Mouse (Mus musculus) CH12.LX (cell line): Measurements from ENCODE around the gene Myo16. TPM values are rescaled to one million over a fixed set of nuclear protein-coding genes. Genes with fewer than 3 reads are reported as not detected.

Source experiments
- DNase-seq: peaks from one replicate; pipeline ENCODE4 v3.0.0-alpha.2; 2013; ENCODE audit errors: extremely low read depth
- H3K27ac ChIP-seq: 2 replicates; pipeline ENCODE4 v1.5.1; 2012; ENCODE audit warnings: low read depth, mild to moderate bottlenecking, control low read depth, moderate library complexity; ENCODE audit not compliant: insufficient read depth
- H3K27me3 ChIP-seq: replicated peaks from 2 replicates; pipeline ENCODE3; 2012; ENCODE audit warnings: inconsistent platforms
- H3K36me3 ChIP-seq, 2 experiments: replicated peaks in 1 of 2; 2 replicates each; pipeline versions ENCODE3 to v1.6.1; 2012; ENCODE audit warnings: inconsistent platforms in 1 of 2, low read length in 1 of 2, mild to moderate bottlenecking in 1 of 2, mixed read lengths in 1 of 2, moderate library complexity in 1 of 2; ENCODE audit not compliant: control insufficient read depth in 1 of 2, insufficient read depth in 1 of 2
- H3K4me1 ChIP-seq, 2 experiments: 2 replicates each; pipeline ENCODE4 v1.6.1; 2012; ENCODE audit warnings: inconsistent platforms in 1 of 2, moderate library complexity in 1 of 2; ENCODE audit not compliant: insufficient read depth in 2 of 2, control insufficient read depth in 1 of 2
- H3K4me2 ChIP-seq: 2 replicates; pipeline ENCODE4 v1.6.1; 2012; ENCODE audit warnings: low read depth, mild to moderate bottlenecking, control low read depth; ENCODE audit not compliant: poor library complexity, insufficient read depth, severe bottlenecking
- H3K4me3 ChIP-seq, 3 experiments: fragments of 150-350 bp in 1 of 3; sonication (generic) in 1 of 3; replicated peaks in 1 of 3; 2 replicates each; pipeline versions ENCODE3 to v1.5.1; 2011 to 2012; ENCODE audit warnings: low read depth in 2 of 3, low read length in 2 of 3, mild to moderate bottlenecking in 2 of 3, moderate library complexity in 2 of 3, control low read depth in 1 of 3, improper control_type of control experiment in 1 of 3, inconsistent platforms in 1 of 3, mixed read lengths in 1 of 3; ENCODE audit not compliant: poor library complexity in 1 of 3
- H3K79me2 ChIP-seq: replicated peaks from 2 replicates; pipeline ENCODE4 v1.6.1; 2012; ENCODE audit warnings: mild to moderate bottlenecking, moderate library complexity; ENCODE audit not compliant: control insufficient read depth, poor library complexity, insufficient read depth, severe bottlenecking; ENCODE audit errors: extremely low read depth
- H3K9ac ChIP-seq: 2 replicates; pipeline ENCODE4 v1.6.1; 2012; ENCODE audit warnings: low read depth, mild to moderate bottlenecking, control low read depth, moderate library complexity; ENCODE audit not compliant: insufficient read depth
- H3K9me3 ChIP-seq: replicated peaks from 2 replicates; pipeline ENCODE3; 2012; ENCODE audit warnings: low read length, inconsistent platforms, mixed read lengths
- BHLHE40 ChIP-seq: IDR thresholded peaks from 2 replicates; pipeline ENCODE4 v1.6.1; 2011; ENCODE audit warnings: mild to moderate bottlenecking, low read depth, low read length, improper control_type of control experiment
- CHD1 ChIP-seq: IDR thresholded peaks from 2 replicates; pipeline ENCODE4 v1.6.1; 2012; ENCODE audit warnings: low read depth, low read length, improper control_type of control experiment, inconsistent platforms
- CHD2 ChIP-seq: IDR thresholded peaks from 2 replicates; pipeline ENCODE4 v1.6.1; 2011; ENCODE audit warnings: low read length, improper control_type of control experiment
- CTCF ChIP-seq, 2 experiments: IDR thresholded peaks in 1 of 2; conservative IDR thresholded peaks in 1 of 2; 2 replicates each; pipeline ENCODE4 v1.5.1; 2011 to 2012; ENCODE audit warnings: low read depth in 2 of 2, low read length in 2 of 2, improper control_type of control experiment in 1 of 2, inconsistent platforms in 1 of 2, mild to moderate bottlenecking in 1 of 2, moderate library complexity in 1 of 2
- JUN ChIP-seq: IDR thresholded peaks from 2 replicates; pipeline ENCODE4 v1.6.1; 2011; ENCODE audit warnings: low read depth, mild to moderate bottlenecking, low read length, improper control_type of control experiment, moderate library complexity; ENCODE audit not compliant: insufficient read depth
- JUND ChIP-seq: conservative IDR thresholded peaks from 2 replicates; pipeline ENCODE4 v1.6.1; 2011; ENCODE audit warnings: low read depth, low read length, improper control_type of control experiment
- MAFK ChIP-seq: IDR thresholded peaks from 2 replicates; pipeline ENCODE4 v1.6.1; 2011; ENCODE audit warnings: low read length, improper control_type of control experiment; ENCODE audit not compliant: insufficient replicate concordance
- MAZ ChIP-seq: IDR thresholded peaks from 2 replicates; pipeline ENCODE4 v1.6.1; 2012; ENCODE audit warnings: low read depth, mild to moderate bottlenecking, inconsistent platforms, low read length, improper control_type of control experiment, moderate library complexity
- MEF2A ChIP-seq: IDR thresholded peaks from 2 replicates; pipeline ENCODE4 v1.6.1; 2014; ENCODE audit warnings: low read depth, mild to moderate bottlenecking, inconsistent platforms, low read length, improper control_type of control experiment, borderline replicate concordance
- NELFE ChIP-seq: IDR thresholded peaks from 2 replicates; pipeline ENCODE4 v1.6.1; 2011; ENCODE audit warnings: low read depth, low read length, improper control_type of control experiment
- RAD21 ChIP-seq: IDR thresholded peaks from 2 replicates; pipeline ENCODE4 v1.6.1; 2011; ENCODE audit warnings: low read depth, mild to moderate bottlenecking, low read length, improper control_type of control experiment, moderate library complexity
- RCOR1 ChIP-seq: conservative IDR thresholded peaks from 2 replicates; pipeline ENCODE4 v1.6.1; 2012; ENCODE audit warnings: low read depth, mild to moderate bottlenecking, inconsistent platforms, low read length, improper control_type of control experiment
- SMC3 ChIP-seq: IDR thresholded peaks from 2 replicates; pipeline ENCODE4 v1.6.1; 2011; ENCODE audit warnings: low read depth, low read length, improper control_type of control experiment
- TBP ChIP-seq: conservative IDR thresholded peaks from 2 replicates; pipeline ENCODE4 v1.6.1; 2011; ENCODE audit warnings: low read depth, low read length, improper control_type of control experiment
- TCF12 ChIP-seq: IDR thresholded peaks from 2 replicates; pipeline ENCODE4 v1.6.1; 2014; ENCODE audit warnings: low read depth, mild to moderate bottlenecking, inconsistent platforms, low read length, improper control_type of control experiment
- USF1 ChIP-seq: IDR thresholded peaks from 2 replicates; pipeline ENCODE4 v1.6.1; 2014; ENCODE audit warnings: low read depth, mild to moderate bottlenecking, inconsistent platforms, low read length, improper control_type of control experiment
- USF2 ChIP-seq: conservative IDR thresholded peaks from 2 replicates; pipeline ENCODE4 v1.6.1; 2011; ENCODE audit warnings: low read depth, low read length, improper control_type of control experiment
- ZMIZ1 ChIP-seq: IDR thresholded peaks from 2 replicates; pipeline ENCODE4 v1.6.1; 2012; ENCODE audit warnings: low read depth, mild to moderate bottlenecking, inconsistent platforms, low read length, improper control_type of control experiment
- ZNF384 ChIP-seq: IDR thresholded peaks from 2 replicates; pipeline ENCODE4 v1.6.1; 2012; ENCODE audit warnings: low read depth, low read length, improper control_type of control experiment, inconsistent platforms
- dilution Hi-C: fragments of 300-500 bp; cut with MboI; formaldehyde crosslinking; loops from 2 replicates; pipeline ENCODE4 v1.14.3; 2020; ENCODE audit warnings: low sequenced_read_pairs; ENCODE audit not compliant: extremely low pct_unique_long_range_greater_than_20kb, extremely low pct_ligation_motif_present
- in situ Hi-C: fragments of 300-500 bp; cut with MboI; formaldehyde crosslinking; loops from 3 replicates; pipeline ENCODE4 v1.14.3; 2019; ENCODE audit warnings: low sequenced_read_pairs, low pct_ligation_motif_present, low pct_unique_long_range_greater_than_20kb, mixed read lengths
- polyA plus RNA-seq: library from polyadenylated mRNA; unstranded; fragments of >175 nt; gene quantifications from 2 replicates; pipeline ENCODE4 v1.2.1, GENCODE M21; 2012; ENCODE audit warnings: low read depth; ENCODE audit not compliant: insufficient read length
- total RNA-seq, 2 experiments: library from RNA; depleted of rRNA; stranded (reverse); fragments of 300-350 nt in 1 of 2; fragments of >200 nt in 1 of 2; gene quantifications; 2 replicates each; pipeline ENCODE4 v1.2.3; 2012 to 2014

Myo16 gene
- total and polyA plus RNA-seq, 3 experiments, result not detected

DNA sequence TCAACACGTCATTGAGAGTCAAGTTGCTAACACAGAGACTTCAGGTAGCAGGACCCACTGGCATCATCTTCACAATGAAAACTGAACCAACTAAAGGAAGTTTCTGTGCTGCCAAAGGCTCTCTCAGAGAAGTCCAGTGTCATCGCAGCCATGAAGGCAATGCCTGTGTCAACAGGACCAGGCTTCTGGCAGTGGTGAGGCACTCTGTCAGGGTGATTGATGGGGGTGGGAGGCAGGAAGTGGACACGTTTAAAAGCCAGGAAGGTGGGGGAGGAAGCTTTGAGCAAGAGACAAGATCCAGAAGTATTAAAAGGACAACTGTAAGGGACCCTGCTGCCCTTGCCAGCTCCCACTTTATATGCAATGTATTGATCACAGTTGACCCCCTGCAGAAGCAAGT is 314.8 kb downstream of the Myo16 start:
- Histone ChIP-seq H3K27ac (no peak overlapping the region), H3K9ac (no peak overlapping the region), H3K4me2 (no peak overlapping the region), H3K79me2 (no peaks in the 10 kb centered on the region), H3K36me3 (no peaks in the 10 kb centered on the region), H3K4me3 (no peak overlapping the region), H3K4me1 (no peaks in the 10 kb centered on the region), H3K27me3 (no peaks in the 10 kb centered on the region), H3K9me3 (no peaks in the 10 kb centered on the region)
- no peak for TF ChIP-seq CHD2
- no peak for TF ChIP-seq MAZ
- no peak for TF ChIP-seq CHD1
- no peak for TF ChIP-seq TCF12
- TF ChIP-seq ZMIZ1, result no peak
- no peak for TF ChIP-seq USF1
- no peak for TF ChIP-seq NELFE
- no peak for TF ChIP-seq MAFK
- no peak for TF ChIP-seq BHLHE40
- TF ChIP-seq JUN, result no peak
- no peak for TF ChIP-seq ZNF384
- in situ Hi-C loops, result no loop called here
- dilution Hi-C loops, result no loop called here
- no peak for DNase-seq

- H3K36me3 ChIP-seq, result no peaks in the 10 kb centered on the region
- dilution Hi-C loops, result no loop called here
- TF ChIP-seq SMC3 (peak; percentile 27; the same call in 1 of the 2 replicates), USF2 (no peak), TBP (no peak), CTCF (conservative IDR thresholded peaks at IDR 0.05 in 1 of 2, IDR thresholded peaks at IDR 0.05 in 1 of 2; ENCODE audit: low read depth in 2 of 2, low read length in 2 of 2) (peak in 1 of 2 experiments; percentile 47; a peak in 2 of 4 replicates), RAD21 (peak; percentile 48), MAZ (no peak), RCOR1 (no peak), CHD2 (no peak), NELFE (no peak), MEF2A (no peak), JUND (no peak)
Observed at GRCm38 (mm10) chr8:10469658-10470057, 315.9 kb downstream of the Myo16 start.

More at GRCm38 (mm10) chr8:10469658-10470057, 315.9 kb downstream of the Myo16 start:
- H3K9ac ChIP-seq, result no peak overlapping the region
- no peak overlapping the region for H3K4me3 ChIP-seq
- in situ Hi-C loops, result no loop called here
- no peak for DNase-seq
- no peak overlapping the region for H3K4me2 ChIP-seq
- H3K79me2 ChIP-seq, result no peaks in the 10 kb centered on the region
- no peak overlapping the region for H3K27ac ChIP-seq
- H3K9me3 ChIP-seq, result no peaks in the 10 kb centered on the region
- H3K4me1 ChIP-seq, result no peaks in the 10 kb centered on the region
- H3K27me3 ChIP-seq, result no peaks in the 10 kb centered on the region
